Mouse (Mus musculus) intestine, embryonic 15.5 days (tissue): ENCODE results near the gene S100a14. TPM values are rescaled to one million over a fixed set of nuclear protein-coding genes. Genes with fewer than 3 reads are reported as not detected.

ENCODE experiments used
- ATAC-seq: fragments of 200-750 bp; cut with Nextera tagmentation; 2 replicates; pipeline ENCODE4 v1.8.0; 2017; ENCODE audit warnings: moderate TSS enrichment, moderate library complexity
- H3K27ac ChIP-seq: fragments of 300-500 bp; sonication (generic); 2 replicates; pipeline ENCODE4 v1.5.1; 2015; ENCODE audit warnings: mild to moderate bottlenecking, inconsistent platforms
- H3K27me3 ChIP-seq: fragments of 300-500 bp; sonication (generic); replicated peaks from 2 replicates; pipeline ENCODE4 v1.6.1; 2015; ENCODE audit warnings: inconsistent platforms
- H3K36me3 ChIP-seq: fragments of 300-500 bp; sonication (generic); 2 replicates; pipeline ENCODE4 v1.6.1; 2015; ENCODE audit warnings: inconsistent platforms
- H3K4me1 ChIP-seq: fragments of 300-500 bp; sonication (generic); replicated peaks from 2 replicates; pipeline ENCODE4 v1.6.1; 2015; ENCODE audit warnings: inconsistent platforms
- H3K4me2 ChIP-seq: fragments of 300-500 bp; sonication (generic); replicated peaks from 2 replicates; pipeline ENCODE4 v1.6.1; 2015; ENCODE audit warnings: mild to moderate bottlenecking, inconsistent platforms
- H3K4me3 ChIP-seq: fragments of 300-500 bp; sonication (generic); replicated peaks from 2 replicates; pipeline ENCODE4 v1.5.1; 2015; ENCODE audit warnings: inconsistent platforms
- H3K9ac ChIP-seq: fragments of 300-500 bp; sonication (generic); 2 replicates; pipeline ENCODE4 v1.6.1; 2015; ENCODE audit warnings: inconsistent platforms
- H3K9me3 ChIP-seq: fragments of 300-500 bp; sonication (generic); 2 replicates; pipeline ENCODE4 v1.6.1; 2016; ENCODE audit warnings: inconsistent platforms
- WGBS: fragments of 180-500 bp; shearing (Covaris S2); methylation state at CpG from one replicate; pipeline ENCODE4 v1.1.7; 2015; 5-methylcytosine and 5-hydroxymethylcytosine counted together
- polyA plus RNA-seq: library from polyadenylated mRNA; unstranded; fragments of >200 nt; fragmentation: Nextera tagmentation; extraction: Ambion mirVana; gene quantifications from 2 replicates; pipeline ENCODE4 v1.2.1, GENCODE M21; 2015

Gene S100a14
- polyA plus RNA-seq, 1 experiment from 2014 or later = 6.3 TPM

DNA sequence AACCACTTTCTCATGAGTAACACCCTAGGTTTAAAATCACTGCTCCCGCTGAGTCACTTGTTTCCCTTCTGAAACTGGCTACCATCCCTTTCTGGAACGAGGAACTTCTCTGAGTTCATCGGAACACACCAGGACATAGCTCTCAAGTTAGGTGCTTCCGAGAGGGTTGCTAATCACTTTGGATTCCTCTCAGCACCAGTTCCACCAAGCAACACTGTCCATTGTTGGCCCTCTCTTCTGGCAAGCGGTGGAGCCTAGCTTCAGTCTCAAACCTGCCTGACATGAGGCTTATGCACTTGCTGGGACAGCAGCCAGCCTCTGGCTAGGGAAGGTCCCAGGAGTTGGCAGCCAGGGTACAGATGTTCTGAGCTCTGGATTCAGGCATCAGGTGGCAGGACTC lies 48.0 kb downstream of the S100a14 start:
- H3K9ac ChIP-seq = no peak overlapping the region
- H3K36me3 ChIP-seq = no peaks in the 10 kb centered on the region
- H3K9me3 ChIP-seq = no peaks in the 10 kb centered on the region
- no peak for ATAC-seq
- no peak overlapping the region for H3K27ac ChIP-seq
- H3K4me2 ChIP-seq = no peak overlapping the region
- no peaks in the 10 kb centered on the region for H3K4me1 ChIP-seq
- no peaks in the 10 kb centered on the region for H3K27me3 ChIP-seq
- no peak overlapping the region for H3K4me3 ChIP-seq
- 87% methylated on average over 5 of the region's 5 CpGs for WGBS

DNA sequence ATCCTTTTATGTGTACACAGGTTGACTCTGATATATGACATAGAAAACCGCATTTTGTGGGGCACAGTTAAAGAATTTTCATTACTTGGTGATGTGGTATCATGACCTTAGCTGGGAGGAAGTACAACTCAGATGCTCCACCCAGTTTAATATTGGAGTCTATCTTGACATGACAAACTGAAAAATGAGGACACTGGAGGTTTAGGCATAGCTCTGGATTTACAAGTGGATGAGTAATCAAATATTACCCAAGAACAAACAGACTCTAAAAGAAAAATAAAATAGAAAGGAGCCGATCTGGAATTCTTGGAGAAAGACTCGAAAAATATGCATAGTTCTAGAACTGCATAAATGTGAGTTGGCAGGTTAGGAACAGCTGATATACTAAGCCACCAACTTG lies 48.7 kb downstream of the S100a14 start:
- H3K27ac ChIP-seq = no peak overlapping the region
- no peak overlapping the region for H3K9ac ChIP-seq
- ATAC-seq = no peak
- no peaks in the 10 kb centered on the region for H3K36me3 ChIP-seq
- H3K27me3 ChIP-seq = no peaks in the 10 kb centered on the region
- no peak overlapping the region for H3K4me2 ChIP-seq
- no peaks in the 10 kb centered on the region for H3K9me3 ChIP-seq
- H3K4me3 ChIP-seq = no peak overlapping the region
- no peaks in the 10 kb centered on the region for H3K4me1 ChIP-seq
- WGBS = 66% methylated on average over 3 of the region's 3 CpGs

DNA sequence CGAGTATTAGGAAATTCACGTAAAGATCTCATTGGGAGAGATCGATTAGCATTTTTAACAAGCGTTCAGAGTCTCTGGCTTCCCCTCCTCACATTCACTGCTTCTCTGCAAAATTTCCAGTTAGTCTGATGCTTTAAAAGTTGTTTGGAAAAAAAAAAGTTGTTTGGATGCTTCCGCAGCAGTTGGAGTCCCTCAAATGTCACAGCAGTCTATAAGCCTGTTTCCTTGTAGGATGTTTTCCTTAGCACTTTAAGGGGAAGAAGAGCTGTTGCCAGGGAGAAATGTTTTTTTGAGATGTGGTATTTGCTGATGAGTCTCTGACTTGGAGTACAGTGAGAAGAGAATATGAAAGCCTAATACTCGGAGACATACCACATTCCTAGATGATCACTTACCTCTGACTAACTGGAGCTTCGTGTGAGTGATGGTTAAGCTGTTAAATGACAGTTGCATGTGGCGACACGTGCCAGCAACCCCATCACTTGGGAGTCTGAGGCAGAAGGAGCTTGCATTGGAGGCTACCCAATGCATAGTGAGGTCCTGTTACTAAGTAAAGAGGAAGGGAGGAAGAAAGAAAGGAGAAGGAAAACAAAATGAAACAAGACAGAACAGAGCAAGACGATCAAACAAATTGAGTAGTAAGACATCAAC lies 49.8 kb downstream of the S100a14 start:
- 63% methylated on average over 10 of the region's 10 CpGs for WGBS
- H3K4me3 ChIP-seq = no peak overlapping the region
- no peak for ATAC-seq
- H3K36me3 ChIP-seq = no peaks in the 10 kb centered on the region
- H3K27me3 ChIP-seq = no peaks in the 10 kb centered on the region
- no peaks in the 10 kb centered on the region for H3K4me1 ChIP-seq
- H3K9me3 ChIP-seq = no peaks in the 10 kb centered on the region
- no peak overlapping the region for H3K9ac ChIP-seq
- H3K27ac ChIP-seq = no peak overlapping the region
- no peak overlapping the region for H3K4me2 ChIP-seq

Other genes with a start within 250 kb of the S100a14 start
- 9.0 and 9.7 TPM in 2 replicates for gene Gatad2b, start 233.7 kb upstream of the S100a14 start, polyA plus RNA-seq
- 10.6 and 12.4 TPM in 2 replicates for gene Slc27a3, start 136.9 kb upstream of the S100a14 start, polyA plus RNA-seq
- gene Ints3, start 93.2 kb upstream of the S100a14 start, polyA plus RNA-seq = 28.6 and 29.8 TPM in 2 replicates
- 5.7 and 6.2 TPM in 2 replicates for gene Npr1, start 61.0 kb upstream of the S100a14 start, polyA plus RNA-seq
- 146 and 157 TPM in 2 replicates for gene Ilf2, start 50.7 kb upstream of the S100a14 start, polyA plus RNA-seq
- gene Snapin, start 35.8 kb upstream of the S100a14 start, polyA plus RNA-seq = 69.8 and 74.0 TPM in 2 replicates
- gene Chtop, start 17.4 kb upstream of the S100a14 start, polyA plus RNA-seq = 117 and 125 TPM in 2 replicates
- gene S100a1, start 12.5 kb upstream of the S100a14 start, polyA plus RNA-seq = 82.3 and 109 TPM in 2 replicates
- 35.6 and 36.3 TPM in 2 replicates for gene S100a13, start 12.4 kb upstream of the S100a14 start, polyA plus RNA-seq
- 109 and 122 TPM in 2 replicates for gene S100a16, start 10.4 kb downstream of the S100a14 start, polyA plus RNA-seq
- 0.29 and 0.53 TPM in 2 replicates for gene S100a3, start 33.7 kb downstream of the S100a14 start, polyA plus RNA-seq
- gene S100a2, start 63.4 kb downstream of the S100a14 start, polyA plus RNA-seq = not detected in 2 replicates
- not detected in 2 replicates for gene Gm42674, start 75.0 kb downstream of the S100a14 start, polyA plus RNA-seq
- gene S100a4, start 76.9 kb downstream of the S100a14 start, polyA plus RNA-seq = 4.4 and 8.2 TPM in 2 replicates
- gene S100a5, start 81.7 kb downstream of the S100a14 start, polyA plus RNA-seq = 15.0 and 15.7 TPM in 2 replicates
- 412 and 430 TPM in 2 replicates for gene S100a6, start 86.0 kb downstream of the S100a14 start, polyA plus RNA-seq
- 0.13 and 0.44 TPM in 2 replicates for gene S100a7a, start 127.2 kb downstream of the S100a14 start, polyA plus RNA-seq
- 30.3 and 46.1 TPM in 2 replicates for gene S100a8, start 142.1 kb downstream of the S100a14 start, polyA plus RNA-seq
- 17.5 and 30.8 TPM in 2 replicates for gene S100a9, start 168.9 kb downstream of the S100a14 start, polyA plus RNA-seq
- gene Pglyrp4, start 200.1 kb downstream of the S100a14 start, polyA plus RNA-seq = not detected in 2 replicates